Mouse (Mus musculus): Measurements from ENCODE around the gene Dnah7b. TPM values are rescaled to one million over a fixed set of nuclear protein-coding genes. Genes with fewer than 3 reads are reported as not detected.
A peak's percentile ranks its signal among the peaks of the same experiment; 100 is the strongest.
"Not testable (repeated sequence)": the region's sequence is repeated elsewhere in the genome, so short reads cannot be mapped to it uniquely, and the experiment has no call there.

The Dnah7b gene
- polyA plus RNA-seq, 1 experiment from 2014 or later = 2.1 TPM

- ATAC-seq = no peak
- no peak for DNase-seq (ENCODE audit: low spot score)
- 84% methylated on average over 12 of the region's 12 CpGs for WGBS
- Histone ChIP-seq H3K27ac (ENCODE audit: low read depth, low read length) (no peak overlapping the region), H3K36me3 (ENCODE audit: control insufficient read depth, insufficient read depth, low read length) (no peaks in the 10 kb centered on the region), H3K4me3 (ENCODE audit: low read depth, low read length) (no peak overlapping the region), H3K9ac (ENCODE audit: low read length) (no peak overlapping the region), H3K4me2 (ENCODE audit: low read length) (no peak overlapping the region), H3K9me3 (replicated peaks; ENCODE audit: control insufficient read depth, low read length) (no peaks in the 10 kb centered on the region), H3K27me3 (replicated peaks; ENCODE audit: control insufficient read depth, insufficient read depth, low read length) (no peaks in the 10 kb centered on the region), H3K4me1 (ENCODE audit: control insufficient read depth, insufficient read depth, low read length) (no peaks in the 10 kb centered on the region)
Measured at GRCm38 (mm10) chr1:46271927-46272326, 205.8 kb downstream of the Dnah7b start.

GRCm38 (mm10) chr1:46278057-46278910 lies 212.2 kb downstream of the Dnah7b start:
- not testable (repeated sequence) for H3K27ac ChIP-seq (ENCODE audit: low read depth, low read length); H3K4me3 ChIP-seq (ENCODE audit: low read depth, low read length); H3K36me3 ChIP-seq (ENCODE audit: control insufficient read depth, insufficient read depth, low read length); H3K9ac ChIP-seq (ENCODE audit: low read length); H3K4me2 ChIP-seq (ENCODE audit: low read length); H3K27me3 ChIP-seq (replicated peaks; ENCODE audit: control insufficient read depth, insufficient read depth, low read length); ATAC-seq; H3K4me1 ChIP-seq (ENCODE audit: control insufficient read depth, insufficient read depth, low read length); DNase-seq (ENCODE audit: low spot score); H3K9me3 ChIP-seq (replicated peaks; ENCODE audit: control insufficient read depth, low read length)
- WGBS = 78% methylated on average over 2 of the region's 2 CpGs

- WGBS = 66% methylated on average over 1 of the region's 1 CpGs
Measured at GRCm38 (mm10) chr1:46278911-46279565, 212.9 kb downstream of the Dnah7b start.

GRCm38 (mm10) chr1:46294451-46294850 lies 228.3 kb downstream of the Dnah7b start:
- not testable (repeated sequence) for H3K9me3 ChIP-seq (replicated peaks; ENCODE audit: control insufficient read depth, low read length); H3K4me3 ChIP-seq (ENCODE audit: low read depth, low read length); DNase-seq (ENCODE audit: low spot score); H3K4me1 ChIP-seq (ENCODE audit: control insufficient read depth, insufficient read depth, low read length); ATAC-seq; H3K27ac ChIP-seq (ENCODE audit: low read depth, low read length); H3K9ac ChIP-seq (ENCODE audit: low read length); H3K4me2 ChIP-seq (ENCODE audit: low read length); H3K27me3 ChIP-seq (replicated peaks; ENCODE audit: control insufficient read depth, insufficient read depth, low read length); H3K36me3 ChIP-seq (ENCODE audit: control insufficient read depth, insufficient read depth, low read length)
- 23% methylated on average over 2 of the region's 2 CpGs for WGBS

More at GRCm38 (mm10) chr1:46278911-46279565, 212.9 kb downstream of the Dnah7b start:
- not testable (repeated sequence) for H3K4me1 ChIP-seq (ENCODE audit: control insufficient read depth, insufficient read depth, low read length); H3K9ac ChIP-seq (ENCODE audit: low read length); DNase-seq (ENCODE audit: low spot score); H3K27ac ChIP-seq (ENCODE audit: low read depth, low read length); H3K9me3 ChIP-seq (replicated peaks; ENCODE audit: control insufficient read depth, low read length); H3K4me3 ChIP-seq (ENCODE audit: low read depth, low read length); H3K36me3 ChIP-seq (ENCODE audit: control insufficient read depth, insufficient read depth, low read length); H3K27me3 ChIP-seq (replicated peaks; ENCODE audit: control insufficient read depth, insufficient read depth, low read length); H3K4me2 ChIP-seq (ENCODE audit: low read length)
- peak; percentile 20; the same call in 1 of the 2 replicates for ATAC-seq

GRCm38 (mm10) chr1:46325942-46326341 lies 259.8 kb downstream of the Dnah7b start:
- not testable (repeated sequence) for H3K9me3 ChIP-seq (replicated peaks; ENCODE audit: control insufficient read depth, low read length); H3K36me3 ChIP-seq (ENCODE audit: control insufficient read depth, insufficient read depth, low read length); H3K27ac ChIP-seq (ENCODE audit: low read depth, low read length); H3K4me1 ChIP-seq (ENCODE audit: control insufficient read depth, insufficient read depth, low read length); H3K4me2 ChIP-seq (ENCODE audit: low read length); H3K9ac ChIP-seq (ENCODE audit: low read length); DNase-seq (ENCODE audit: low spot score); ATAC-seq; H3K4me3 ChIP-seq (ENCODE audit: low read depth, low read length); H3K27me3 ChIP-seq (replicated peaks; ENCODE audit: control insufficient read depth, insufficient read depth, low read length)

- not testable (repeated sequence) for H3K4me2 ChIP-seq (ENCODE audit: low read length); H3K9ac ChIP-seq (ENCODE audit: low read length); DNase-seq (ENCODE audit: low spot score); H3K4me3 ChIP-seq (ENCODE audit: low read depth, low read length); H3K4me1 ChIP-seq (ENCODE audit: control insufficient read depth, insufficient read depth, low read length); H3K36me3 ChIP-seq (ENCODE audit: control insufficient read depth, insufficient read depth, low read length); H3K27me3 ChIP-seq (replicated peaks; ENCODE audit: control insufficient read depth, insufficient read depth, low read length); H3K9me3 ChIP-seq (replicated peaks; ENCODE audit: control insufficient read depth, low read length); ATAC-seq; H3K27ac ChIP-seq (ENCODE audit: low read depth, low read length)
- 87% methylated on average over 3 of the region's 3 CpGs for WGBS
Measured at GRCm38 (mm10) chr1:46345301-46345700, 279.2 kb downstream of the Dnah7b start.

- not testable (repeated sequence) for H3K9me3 ChIP-seq (replicated peaks; ENCODE audit: control insufficient read depth, low read length); ATAC-seq; H3K4me2 ChIP-seq (ENCODE audit: low read length); H3K4me1 ChIP-seq (ENCODE audit: control insufficient read depth, insufficient read depth, low read length); H3K27me3 ChIP-seq (replicated peaks; ENCODE audit: control insufficient read depth, insufficient read depth, low read length); DNase-seq (ENCODE audit: low spot score); H3K9ac ChIP-seq (ENCODE audit: low read length); H3K4me3 ChIP-seq (ENCODE audit: low read depth, low read length); H3K36me3 ChIP-seq (ENCODE audit: control insufficient read depth, insufficient read depth, low read length); H3K27ac ChIP-seq (ENCODE audit: low read depth, low read length)
- 94% methylated on average over 3 of the region's 3 CpGs for WGBS
Measured at GRCm38 (mm10) chr1:46380641-46381040, 314.5 kb downstream of the Dnah7b start.

GRCm38 (mm10) chr1:46394681-46395297 lies 328.7 kb downstream of the Dnah7b start:
- peak; percentile 29 for DNase-seq (ENCODE audit: low spot score)
- not testable (repeated sequence) for H3K4me1 ChIP-seq (ENCODE audit: control insufficient read depth, insufficient read depth, low read length); H3K9ac ChIP-seq (ENCODE audit: low read length); H3K27me3 ChIP-seq (replicated peaks; ENCODE audit: control insufficient read depth, insufficient read depth, low read length); H3K27ac ChIP-seq (ENCODE audit: low read depth, low read length); H3K4me2 ChIP-seq (ENCODE audit: low read length); H3K9me3 ChIP-seq (replicated peaks; ENCODE audit: control insufficient read depth, low read length); H3K4me3 ChIP-seq (ENCODE audit: low read depth, low read length); H3K36me3 ChIP-seq (ENCODE audit: control insufficient read depth, insufficient read depth, low read length)
- WGBS = 25% methylated on average over 3 of the region's 4 CpGs
- ATAC-seq = peak; percentile 89
